Mouse (Mus musculus) liver, adult 2 months (tissue): ENCODE measurements at regions not wholly inside any gene's neighbourhood (a gene's known extent, or its start where the extent isn't known, plus 50 kb on each side); places are given as distances from the start of the nearest gene placed in this dataset.

ENCODE experiments used
- CTCF ChIP-seq: fragments of 200-500 bp; IDR thresholded peaks from 2 replicates; pipeline ENCODE4 v1.5.1; 2011; ENCODE audit warnings: low read depth, low read length, control low read depth
- POLR2A ChIP-seq: fragments of 200-500 bp; IDR thresholded peaks from 2 replicates; pipeline ENCODE4 v1.6.1; 2011; ENCODE audit warnings: low read length, control low read depth; ENCODE audit not compliant: insufficient read depth; ENCODE audit errors: extremely low read depth

- no peak for TF ChIP-seq POLR2A
- TF ChIP-seq CTCF = no peak
Observed at GRCm38 (mm10) chr10:117447626-117448025, 67.8 kb upstream of the Cpsf6 start.
